Mouse (Mus musculus) cerebellum, adult 9-10 months (tissue): ENCODE data around the gene Odc1.
A peak's percentile ranks its signal among the peaks of the same experiment; 100 is the strongest.

Source experiments
- DNase-seq: peaks from one replicate; pipeline ENCODE4 v3.0.0; 2022

The Odc1 gene

DNA sequence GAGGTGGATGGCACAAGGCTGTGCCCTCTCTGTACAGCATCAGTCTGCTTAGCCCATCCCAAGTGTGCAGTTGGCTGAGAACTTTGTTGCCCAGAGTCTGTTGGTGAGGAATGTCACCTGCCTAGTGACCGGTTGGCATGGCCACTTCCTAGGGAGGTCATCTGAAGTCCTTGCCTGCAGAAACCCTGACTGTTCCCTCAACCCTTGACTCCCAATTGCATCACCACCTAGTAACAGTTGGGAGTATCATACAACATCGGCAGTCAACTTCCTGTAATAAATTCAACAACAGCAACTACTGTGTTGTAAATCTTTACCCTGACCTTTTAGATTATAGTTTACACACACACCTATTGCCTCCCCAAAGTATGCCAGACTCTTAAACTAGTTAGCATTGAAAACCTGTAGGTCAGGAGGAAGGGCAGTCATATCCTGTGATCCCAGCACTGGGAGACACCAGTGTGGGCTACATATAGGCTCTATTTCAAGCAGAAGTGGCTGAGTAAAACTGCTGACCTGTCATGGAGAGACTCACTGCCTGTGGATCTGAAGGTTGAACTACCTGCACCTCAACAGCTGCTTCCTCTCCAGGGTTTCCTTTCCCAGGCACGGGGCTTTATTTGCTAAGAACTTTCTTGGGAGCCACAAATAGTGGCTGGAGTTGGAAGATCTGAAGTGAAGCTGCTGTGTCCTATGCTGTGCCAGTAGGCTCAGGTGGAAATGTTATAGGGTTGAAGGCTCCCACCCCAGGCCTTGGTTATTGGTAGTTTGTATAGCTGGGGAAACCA, 6.8 kb downstream of the Odc1 start:
- DNase-seq, result peak; percentile 8

DNA sequence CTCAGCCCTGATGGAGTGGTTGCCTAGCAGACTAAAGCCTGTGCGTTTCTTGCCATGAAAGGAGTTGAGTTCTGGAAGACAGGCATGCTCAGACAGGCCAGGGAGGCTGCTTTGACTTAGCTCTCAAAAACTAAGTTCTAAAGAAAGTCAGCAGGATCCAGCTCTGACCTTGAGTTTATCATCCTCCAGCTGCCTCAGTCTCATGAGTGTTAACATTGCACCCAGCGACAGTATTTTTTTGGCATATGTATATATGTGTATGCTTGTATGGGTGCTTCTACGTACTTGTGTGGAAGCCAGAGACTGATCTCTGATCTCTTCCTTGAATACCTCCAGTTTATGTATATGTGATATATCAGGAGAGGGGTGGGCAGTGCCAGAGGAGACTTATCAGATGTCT, 7.8 kb downstream of the Odc1 start:
- peak; percentile 10 for DNase-seq

DNA sequence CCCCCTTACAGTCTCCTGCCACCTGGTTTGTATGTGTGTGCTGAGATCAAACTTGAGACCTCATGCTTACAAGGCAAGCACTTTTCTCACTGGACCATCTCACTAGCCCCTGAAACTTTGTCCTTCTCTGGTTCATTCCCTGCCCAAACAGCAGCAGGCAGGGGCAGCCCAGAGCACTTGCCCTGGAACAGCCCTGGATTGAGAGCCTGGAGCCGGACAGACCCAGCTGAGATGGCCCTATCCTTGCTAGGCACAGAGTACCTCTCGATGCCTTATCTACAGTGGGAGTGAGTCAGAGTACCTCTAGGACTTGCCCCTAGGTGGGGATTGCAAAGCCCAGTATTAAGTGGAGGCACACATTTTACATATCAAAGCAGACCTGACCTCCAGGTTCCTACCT, 8.4 kb downstream of the Odc1 start:
- peak; percentile 8 for DNase-seq

DNA sequence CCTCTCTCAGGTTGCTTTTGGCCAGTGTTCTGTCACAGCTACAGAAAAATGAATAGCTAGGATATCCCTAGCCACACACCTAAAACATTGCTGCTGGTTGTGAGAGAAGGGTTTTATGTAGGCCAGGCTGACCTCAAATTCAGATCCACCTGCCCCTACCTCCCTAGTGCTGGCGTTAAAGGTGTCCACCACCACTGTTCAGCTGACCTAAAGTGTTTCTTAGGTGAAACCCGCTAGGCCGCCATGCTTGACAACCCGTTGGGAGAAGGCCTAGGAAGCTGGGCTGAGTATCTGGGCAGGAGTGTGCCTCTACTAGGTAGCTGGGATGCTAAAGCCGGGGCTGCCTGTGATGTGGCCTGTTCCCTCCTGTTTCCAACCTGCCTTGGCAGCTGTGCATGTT, 9.0 kb downstream of the Odc1 start:
- no peak for DNase-seq

DNA sequence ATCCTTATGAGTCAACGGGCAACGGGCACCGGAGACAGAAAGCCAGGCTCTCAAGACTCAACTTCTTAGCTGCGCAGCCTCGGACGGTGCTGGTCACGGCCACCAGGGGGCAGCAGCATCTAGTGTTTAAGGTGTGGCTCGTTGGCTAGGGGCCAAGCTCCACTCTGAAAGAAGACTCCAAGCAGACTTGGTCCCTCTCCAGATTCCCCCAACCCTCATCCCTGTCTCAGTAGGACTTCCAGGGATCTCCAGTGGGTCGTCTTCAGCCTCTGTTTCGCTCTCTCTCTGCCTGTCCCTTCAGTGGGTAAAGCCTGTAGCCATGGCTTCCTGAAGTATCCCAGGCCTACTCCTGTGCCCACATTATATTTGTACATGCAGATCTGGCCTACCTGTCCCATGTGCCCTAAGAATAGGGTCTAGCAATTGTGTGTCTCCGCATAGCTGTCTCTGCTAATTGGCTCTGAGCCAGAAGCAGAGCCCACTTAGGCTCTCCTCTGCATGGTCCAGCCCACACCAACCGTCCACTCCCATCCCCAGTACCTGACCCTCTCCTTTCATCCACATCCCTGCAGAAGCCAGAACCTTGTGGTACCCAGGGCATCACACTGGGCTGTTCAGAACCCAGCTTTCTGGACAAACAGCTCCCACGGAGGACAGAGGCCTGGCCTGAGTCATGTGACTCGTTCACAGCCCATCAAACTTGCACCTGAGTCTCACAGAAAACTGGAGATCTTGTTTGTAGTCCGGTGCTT, 9.8 kb downstream of the Odc1 start:
- DNase-seq, result peak; percentile 94

DNA sequence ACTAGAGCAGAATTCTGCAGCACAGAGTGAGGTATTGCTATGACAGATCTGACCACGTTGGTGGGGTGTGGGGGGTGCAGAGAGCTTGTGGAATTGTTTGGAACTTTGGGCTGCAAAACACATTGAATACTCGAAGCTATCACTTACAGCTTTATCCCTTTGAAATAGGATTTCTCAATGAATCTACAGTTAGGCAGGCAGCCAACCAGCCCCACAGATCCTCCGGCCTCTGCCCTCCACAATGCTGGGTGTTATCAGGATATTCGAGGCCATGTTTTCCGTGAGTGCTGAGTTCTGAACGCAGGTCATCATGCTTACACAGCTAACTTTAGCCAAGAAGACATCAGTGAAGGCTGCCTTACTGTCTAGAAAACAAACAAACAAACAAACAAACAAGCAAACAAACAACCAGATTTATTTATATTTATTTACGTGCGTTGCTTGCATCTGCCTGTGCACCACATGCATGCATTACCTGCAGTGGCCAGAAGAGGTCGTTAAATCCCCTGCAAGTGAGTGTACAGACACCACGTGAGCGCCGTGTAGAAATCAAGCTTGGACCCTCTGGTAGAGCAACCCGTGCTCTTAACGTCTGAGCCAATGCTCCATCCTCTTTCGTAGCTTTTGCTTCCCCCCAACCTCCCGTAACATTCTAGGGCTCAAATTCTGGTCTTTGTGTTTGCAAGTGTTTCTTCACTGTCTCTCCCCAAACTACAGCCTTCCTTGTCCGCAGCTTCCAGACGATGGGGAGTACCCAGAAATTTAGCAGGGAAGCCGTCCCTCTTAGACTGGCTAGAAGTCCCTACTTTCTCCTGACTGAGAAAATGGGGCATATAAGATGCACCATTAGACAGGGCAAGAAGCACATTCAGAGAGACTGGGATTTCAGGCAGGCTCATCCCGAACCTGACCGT, 12.1 kb downstream of the Odc1 start:
- DNase-seq, result peak; percentile 88

DNA sequence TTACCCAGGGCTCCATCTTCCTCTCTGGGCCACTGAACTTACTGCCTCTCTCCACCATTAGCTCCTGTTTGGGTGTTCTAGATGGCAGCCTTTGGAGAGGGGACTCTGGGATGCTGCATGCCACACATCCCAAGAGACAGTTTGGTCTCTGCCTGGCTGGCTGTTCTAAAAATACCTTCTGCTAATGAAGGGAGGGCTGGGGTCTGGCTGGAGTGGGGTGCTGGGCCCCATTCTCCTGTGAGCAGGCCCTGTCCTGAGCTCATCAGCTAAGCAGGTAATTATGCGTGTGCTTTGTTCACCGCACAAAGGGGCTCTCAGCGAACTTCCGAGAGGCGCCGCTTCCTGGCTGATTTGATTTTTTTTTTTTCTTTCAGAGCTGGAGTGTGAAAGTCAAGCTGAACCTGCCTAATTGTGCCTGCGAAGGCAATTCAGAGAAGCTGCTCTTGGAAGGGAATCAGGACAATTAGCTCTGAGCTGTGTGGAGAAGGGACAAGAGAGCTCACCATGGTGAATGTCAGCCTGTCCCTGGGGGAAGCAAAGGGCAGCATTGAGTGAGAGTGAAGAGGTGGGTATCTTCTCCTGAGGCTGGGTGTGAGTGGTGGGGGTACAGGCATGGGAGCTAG, 12.9 kb downstream of the Odc1 start:
- peak; percentile 62 for DNase-seq

DNA sequence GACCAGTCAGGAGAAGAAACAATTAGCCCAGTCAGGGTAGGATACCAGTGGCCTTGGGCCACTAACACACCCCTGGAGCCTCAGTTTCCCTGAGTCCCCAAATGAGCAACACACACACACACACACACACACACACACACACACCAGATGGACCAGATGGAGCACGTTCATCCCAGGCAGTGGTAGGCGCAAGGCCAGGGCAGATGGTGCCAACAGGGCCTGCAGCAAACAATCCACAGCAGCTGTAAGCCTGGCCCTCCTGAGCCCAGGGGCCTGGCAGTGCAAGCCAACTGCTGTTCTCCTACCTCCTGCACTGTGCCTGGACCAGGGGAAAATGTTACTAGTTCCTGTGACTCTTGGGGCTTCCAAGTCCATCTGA, 13.4 kb downstream of the Odc1 start:
- DNase-seq, result peak; percentile 73

DNA sequence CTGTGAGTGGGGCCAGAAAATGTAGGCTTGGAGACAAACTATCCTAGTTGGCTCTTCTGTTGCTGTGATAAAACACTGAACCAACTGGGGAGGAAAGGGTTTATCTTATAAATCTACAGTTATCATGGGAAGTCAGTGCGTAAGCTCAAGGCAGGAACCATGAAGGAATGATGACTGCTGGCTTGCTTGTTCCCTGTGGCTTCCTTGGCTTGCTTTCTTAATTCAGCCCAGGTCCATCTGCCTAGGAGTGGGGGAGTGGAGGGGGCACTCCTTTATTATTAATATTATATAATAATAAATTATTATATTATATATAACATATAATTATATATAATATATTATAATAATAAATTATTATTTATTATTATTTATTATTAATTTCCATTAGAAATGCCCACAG, 17.8 kb downstream of the Odc1 start:
- DNase-seq, result no peak

DNA sequence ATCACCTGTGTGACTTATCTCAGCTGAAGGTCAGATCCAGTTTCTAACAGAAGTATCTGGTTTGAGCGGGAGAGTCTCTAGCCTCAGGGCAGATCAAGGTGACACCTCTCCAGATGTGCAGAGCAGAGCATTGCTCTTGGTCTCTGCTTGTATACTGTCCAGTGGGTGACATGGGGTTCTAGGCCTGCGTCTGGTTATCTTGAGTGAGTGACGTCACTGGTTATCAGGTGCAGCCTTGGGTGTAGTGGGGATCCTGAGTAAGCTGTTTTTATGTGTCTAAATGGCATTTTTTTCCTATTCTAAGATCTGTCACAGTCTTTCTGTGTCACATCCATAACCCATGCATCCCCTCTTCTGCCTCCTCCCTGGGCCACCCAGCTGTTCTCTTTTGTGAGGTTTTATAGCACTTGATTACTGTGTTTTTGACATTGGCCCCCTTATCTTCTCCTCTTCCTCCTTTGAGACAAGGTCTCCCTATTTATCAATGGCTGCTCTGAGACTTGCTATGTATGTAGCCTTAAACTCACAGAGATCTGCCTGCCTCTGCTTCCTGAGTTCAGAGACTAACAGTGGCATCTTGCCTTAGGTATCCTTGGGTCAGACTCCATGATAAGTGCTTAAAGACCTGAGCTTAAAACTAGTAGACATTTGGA, 20.9 kb downstream of the Odc1 start:
- DNase-seq, result no peak

DNA sequence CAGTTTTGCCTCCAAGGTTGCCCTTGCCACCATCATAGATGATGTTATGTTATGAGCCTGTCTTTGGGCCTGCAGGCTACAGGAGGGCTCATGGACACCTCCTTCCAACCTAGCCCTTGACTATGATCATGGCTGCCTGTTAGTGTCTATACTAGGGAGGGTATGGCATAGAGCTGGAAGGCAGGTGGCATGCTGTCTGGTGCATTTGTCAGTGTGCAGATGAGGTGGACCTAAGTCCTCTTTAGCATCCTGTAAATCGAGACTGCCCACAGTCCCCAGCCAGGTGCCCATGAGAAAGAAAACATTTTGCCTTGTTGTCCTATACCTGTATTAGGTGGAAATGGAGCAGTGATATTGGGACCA, 21.4 kb downstream of the Odc1 start:
- no peak for DNase-seq

DNA sequence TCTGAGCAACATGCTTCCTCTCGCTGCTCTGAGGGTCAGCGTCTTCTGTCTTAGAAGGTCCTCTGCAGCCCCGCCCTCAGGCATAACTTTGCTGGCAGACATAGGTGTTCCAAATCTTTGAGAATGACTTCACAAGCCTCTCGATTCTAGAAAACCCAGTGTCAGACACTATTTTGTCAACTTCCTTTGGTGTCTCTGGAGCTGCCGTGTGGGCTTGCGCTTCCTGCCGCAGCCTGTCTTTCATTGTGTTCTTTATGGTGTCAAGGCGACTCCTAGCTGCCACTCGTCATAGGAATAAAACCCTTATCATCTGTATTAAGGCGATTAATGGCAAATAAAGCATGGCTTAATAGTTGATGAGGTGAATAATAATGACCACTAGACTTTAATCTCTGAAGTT, 24.0 kb downstream of the Odc1 start:
- DNase-seq, result no peak

DNA sequence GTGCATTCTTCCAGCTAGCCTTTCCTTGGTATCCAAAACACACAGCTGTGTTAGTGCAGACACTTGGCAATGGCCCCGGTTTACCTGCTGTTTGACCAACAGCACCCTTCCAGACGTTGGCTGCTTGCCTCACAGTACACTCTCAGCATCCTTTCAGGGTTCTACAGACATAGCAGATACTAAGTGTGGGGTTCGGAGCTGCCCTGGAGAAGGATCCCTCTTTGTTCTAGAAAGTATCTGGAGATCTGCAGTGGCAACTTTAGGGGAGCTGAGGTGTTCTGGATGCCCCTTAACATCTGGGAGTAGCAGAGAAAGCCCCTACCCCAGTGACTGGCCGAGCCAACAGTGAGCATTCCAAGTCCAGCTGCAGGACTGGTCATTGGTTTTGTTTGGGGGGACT, 30.0 kb downstream of the Odc1 start:
- DNase-seq, result peak; percentile 61

DNA sequence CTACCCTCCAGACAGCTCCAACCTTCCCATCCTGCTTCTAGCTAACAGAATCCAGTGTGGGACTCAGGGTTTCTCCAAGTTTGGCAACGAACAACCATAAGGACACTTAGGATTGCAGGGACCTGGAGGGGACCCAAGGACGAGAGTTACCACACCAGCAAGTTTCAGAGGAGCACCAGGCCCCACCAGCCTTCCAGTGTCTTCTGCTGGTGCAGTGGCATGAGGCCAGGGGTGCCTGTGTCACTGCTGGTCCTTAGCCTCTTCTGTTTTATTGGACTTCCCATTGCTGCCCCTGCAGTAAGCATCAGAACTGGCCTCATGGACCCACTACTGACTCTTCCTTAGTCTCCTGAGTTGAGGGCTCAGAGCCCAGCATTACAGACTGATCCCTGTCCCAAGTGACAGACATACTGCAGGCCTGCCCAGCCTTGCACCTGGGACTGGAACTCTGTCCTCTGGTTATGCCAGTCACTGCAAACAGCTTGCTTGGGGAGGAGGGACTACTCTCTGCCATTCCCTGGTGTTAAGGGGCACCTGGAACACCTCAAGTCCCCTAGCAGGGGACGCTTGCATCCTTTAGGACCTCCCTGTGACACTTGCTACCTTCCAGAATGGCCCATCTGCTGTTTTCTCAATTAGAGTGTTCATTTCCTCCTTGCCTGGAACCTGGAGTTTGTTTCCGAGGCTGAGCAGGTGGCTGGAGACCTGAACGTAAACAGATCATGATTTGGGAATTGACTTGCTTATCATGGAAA, 30.7 kb downstream of the Odc1 start:
- peak; percentile 83 for DNase-seq

DNA sequence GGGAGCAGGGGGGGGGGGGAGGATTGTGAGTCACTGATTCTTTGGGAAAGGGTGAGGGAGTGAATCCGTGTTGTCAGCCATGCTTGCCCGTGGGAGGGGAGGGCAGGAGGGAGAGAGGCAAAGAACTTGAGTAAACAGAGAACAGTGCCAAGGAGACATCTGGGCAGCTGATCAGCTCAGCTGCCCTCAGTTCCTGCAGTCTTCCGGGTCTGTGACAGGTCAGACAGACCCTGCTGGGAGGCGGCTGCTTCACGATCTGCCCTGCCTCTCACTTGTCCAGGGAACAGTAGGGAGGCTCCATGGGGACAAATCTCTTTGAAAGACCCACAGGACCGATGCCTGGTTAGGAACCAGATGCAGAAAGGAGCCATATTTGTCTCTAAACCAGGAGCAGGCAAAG, 31.4 kb downstream of the Odc1 start:
- peak; percentile 72 for DNase-seq

DNA sequence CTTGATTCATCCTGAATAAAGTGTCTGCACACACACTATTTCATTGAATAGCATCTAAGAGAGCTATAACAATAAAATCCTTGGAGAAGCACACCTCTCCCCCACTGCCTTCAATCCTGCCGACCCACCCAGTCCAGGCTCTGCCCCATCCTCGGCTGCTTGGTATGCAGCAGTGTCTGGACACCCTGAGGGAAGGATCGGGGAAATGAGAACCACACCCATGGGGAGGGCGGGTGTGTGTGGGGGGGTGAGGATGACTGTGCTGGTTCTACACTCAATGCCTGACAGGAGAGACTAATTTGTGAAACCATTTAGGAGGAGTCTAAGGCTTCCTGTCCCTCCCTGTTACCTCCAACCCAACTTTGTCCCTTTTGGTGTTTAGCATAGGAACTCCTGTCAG, 34.0 kb downstream of the Odc1 start:
- DNase-seq, result no peak

DNA sequence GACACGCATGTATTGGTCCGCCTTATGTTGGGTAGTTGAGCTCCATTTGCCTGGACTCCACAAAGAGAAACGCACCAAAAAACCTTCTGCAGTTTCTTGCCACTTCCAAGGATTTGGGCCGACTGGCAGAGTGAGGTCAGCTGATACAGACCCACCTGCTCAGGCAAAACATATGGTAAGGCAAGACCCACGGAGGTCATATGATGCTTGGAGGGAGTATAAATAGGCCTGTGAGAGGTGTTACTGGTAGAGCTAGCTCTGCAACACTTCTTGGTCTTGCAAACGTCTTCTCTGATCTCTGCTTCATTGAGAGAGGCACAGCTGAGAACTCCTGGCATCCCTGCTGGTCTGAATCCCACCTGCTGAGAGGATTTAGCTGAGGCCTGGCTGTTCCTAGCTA, 36.4 kb downstream of the Odc1 start:
- DNase-seq, result no peak

DNA sequence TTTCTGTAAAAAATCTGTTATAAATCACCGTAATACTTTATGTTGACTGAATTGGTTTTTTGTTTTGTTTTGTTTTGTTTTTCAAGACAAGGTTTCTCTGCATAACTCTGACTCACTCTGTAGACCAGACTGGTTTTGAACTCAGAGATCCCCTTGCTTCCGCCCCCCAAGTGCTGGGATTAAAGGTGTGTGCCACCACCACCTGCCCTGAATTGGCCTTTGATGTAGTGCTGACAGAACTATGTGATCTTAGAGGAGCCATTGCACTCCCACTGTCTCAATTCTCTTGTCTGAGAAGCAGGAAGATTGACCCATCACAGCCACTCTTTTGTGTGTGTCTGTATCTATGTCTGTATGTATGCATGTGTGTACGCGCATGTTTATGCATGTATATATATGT, 37.8 kb downstream of the Odc1 start:
- DNase-seq, result no peak

DNA sequence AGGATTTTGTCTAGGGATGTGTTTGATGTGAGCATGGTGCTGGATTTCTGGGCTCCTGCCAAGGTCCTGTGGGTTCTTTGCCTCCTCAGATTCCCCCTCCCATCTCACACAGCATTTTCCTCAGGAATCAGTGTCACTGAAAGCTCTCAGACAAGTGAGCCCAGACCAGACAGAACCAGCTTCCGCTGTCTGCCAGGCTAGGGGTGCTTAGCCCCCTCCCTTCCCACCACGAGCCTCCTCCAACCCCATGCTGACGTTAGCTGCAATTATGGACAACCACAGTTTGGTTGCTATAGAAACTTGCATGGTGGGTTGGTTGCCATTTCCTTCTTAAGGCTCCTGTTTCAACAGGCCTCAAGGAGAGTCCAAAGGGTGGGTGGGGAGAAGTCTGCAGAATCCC, 39.3 kb downstream of the Odc1 start:
- DNase-seq, result no peak

DNA sequence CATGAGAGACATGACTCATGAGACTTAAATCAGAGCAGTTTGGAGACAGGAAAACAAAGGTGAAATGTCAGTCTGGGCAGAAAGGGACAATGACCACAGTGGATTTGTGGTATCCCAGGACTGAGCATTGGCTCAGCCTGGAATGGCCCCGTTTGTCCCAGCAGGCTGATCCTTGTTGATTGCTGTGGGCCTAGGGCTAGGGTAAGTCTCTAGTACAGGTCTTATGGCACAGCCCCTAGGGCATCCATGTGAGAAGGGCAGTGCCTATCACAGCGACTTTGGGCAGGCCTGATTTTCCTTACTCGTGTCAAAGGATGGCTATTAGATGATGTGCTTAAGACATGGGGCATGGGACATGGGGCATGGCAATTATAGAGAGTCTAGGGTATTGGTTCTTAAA, 41.4 kb downstream of the Odc1 start:
- no peak for DNase-seq

DNA sequence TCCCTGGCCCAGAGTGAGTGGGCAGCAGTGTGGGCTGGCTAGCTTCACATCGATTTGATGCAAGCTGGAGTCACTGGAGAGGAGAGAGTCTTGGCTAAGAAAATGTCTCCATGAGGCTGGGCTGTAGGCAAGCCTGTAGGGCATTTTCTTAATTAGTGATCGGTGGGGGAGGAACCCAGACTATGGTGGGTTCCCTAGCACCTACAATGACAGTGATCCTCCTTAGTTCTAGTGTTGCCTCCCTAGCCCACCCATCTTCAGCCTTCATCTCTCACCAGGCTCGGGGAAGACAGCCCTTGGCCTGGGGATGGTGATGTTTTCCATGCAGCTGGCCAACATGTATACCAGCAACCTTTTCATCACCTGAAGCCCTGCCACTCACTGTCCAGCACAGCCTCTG, 43.8 kb downstream of the Odc1 start:
- DNase-seq, result no peak
